Mouse (Mus musculus): ENCODE measurements around the gene Vti1a. TPM values are rescaled to one million over a fixed set of nuclear protein-coding genes. Genes with fewer than 3 reads are reported as not detected.

The Vti1a gene
- polyA plus RNA-seq, 1 experiment from 2014 or later, result 32.1 TPM

GRCm38 (mm10) chr19:55580667-55581066, 264.6 kb downstream of the Vti1a start:
- peaks cover 30% of the 10 kb centered on the region for H3K4me1 ChIP-seq (replicated peaks)
- 90% methylated on average over 6 of the region's 6 CpGs for whole genome bisulfite sequencing
- H3K27me3 ChIP-seq (ENCODE audit: insufficient read depth, poor library complexity, severe bottlenecking), result peaks cover 25% of the 10 kb centered on the region

GRCm38 (mm10) chr19:55582896-55583653, 267.0 kb downstream of the Vti1a start:
- peaks cover 43% of the 10 kb centered on the region for H3K27me3 ChIP-seq (ENCODE audit: insufficient read depth, poor library complexity, severe bottlenecking)

More at GRCm38 (mm10) chr19:55580667-55581066, 264.6 kb downstream of the Vti1a start:
- Histone ChIP-seq H3K27ac (no peak overlapping the region), H3K9me3 (no peaks in the 10 kb centered on the region), H3K36me3 (no peaks in the 10 kb centered on the region), H3K4me3 (no peak overlapping the region)
- DNase-seq (ENCODE audit: low spot score), result no peak

DNA sequence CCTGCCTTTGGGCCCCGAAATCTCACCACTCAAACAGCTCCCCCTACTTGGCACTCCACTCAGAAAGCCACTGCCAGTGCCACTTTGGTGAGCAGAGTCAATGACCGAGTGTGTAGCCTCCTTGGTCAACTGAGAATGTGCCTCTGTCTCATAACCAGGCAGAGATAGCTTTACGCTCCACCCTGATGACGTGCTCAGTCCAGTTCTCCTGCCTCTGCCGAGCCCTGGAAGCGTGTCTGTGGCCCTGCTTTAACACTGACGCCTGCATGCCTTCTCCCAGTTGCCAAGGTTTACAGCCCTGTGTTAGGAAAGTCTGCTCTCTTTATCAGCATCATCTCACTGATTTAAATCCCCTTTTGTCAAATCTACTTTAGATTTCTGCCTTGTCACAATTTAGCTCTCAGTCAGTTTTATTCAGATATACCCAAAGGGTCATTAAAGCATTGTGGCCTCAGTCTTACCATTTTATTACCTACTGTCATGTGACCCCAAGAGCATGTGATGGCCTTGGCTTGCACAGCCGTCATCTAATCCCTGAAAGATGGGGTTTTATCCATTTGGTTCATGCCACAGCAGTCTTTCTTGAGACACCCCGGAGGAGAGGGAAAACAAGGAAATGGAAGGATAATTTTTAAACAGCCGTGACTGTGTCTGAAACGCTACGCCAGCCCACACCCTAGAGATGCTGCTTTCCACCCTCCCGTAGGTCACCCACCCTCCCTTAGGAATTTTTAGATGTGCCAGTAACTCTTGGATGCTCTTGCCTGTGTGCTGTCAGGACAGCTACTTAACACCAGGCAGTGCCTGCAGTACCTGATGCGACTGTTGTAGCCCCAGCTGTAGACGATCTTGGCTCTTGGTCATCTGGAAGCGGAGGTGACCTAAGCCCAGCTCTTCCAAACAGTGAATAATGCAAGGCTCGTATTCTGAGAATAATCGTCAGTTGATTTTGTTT, 269.5 kb downstream of the Vti1a start:
- no peak overlapping the region for H3K4me3 ChIP-seq
- no peak for DNase-seq (ENCODE audit: low spot score)
- H3K27me3 ChIP-seq (ENCODE audit: insufficient read depth, poor library complexity, severe bottlenecking), result peaks cover 59% of the 10 kb centered on the region
- 0 out of 2 replicates have a peak, but pooled peaks cover 3% of the 10 kb centered on the region for H3K9me3 ChIP-seq
- H3K27ac ChIP-seq, result no peak overlapping the region
- WGBS, result 84% methylated on average over 18 of the region's 18 CpGs
- no peaks in the 10 kb centered on the region for H3K36me3 ChIP-seq
- H3K4me1 ChIP-seq (replicated peaks), result peaks cover 27% of the 10 kb centered on the region

More at GRCm38 (mm10) chr19:55582896-55583653, 267.0 kb downstream of the Vti1a start:
- H3K9me3 ChIP-seq, result no peaks in the 10 kb centered on the region
- H3K4me1 ChIP-seq (replicated peaks), result peaks cover 21% of the 10 kb centered on the region
- no peaks in the 10 kb centered on the region for H3K36me3 ChIP-seq
- DNase-seq (ENCODE audit: low spot score), result no peak
- WGBS, result 58% methylated on average over 16 of the region's 16 CpGs
- H3K27ac ChIP-seq, result no peak overlapping the region
- H3K4me3 ChIP-seq, result no peak overlapping the region

DNA sequence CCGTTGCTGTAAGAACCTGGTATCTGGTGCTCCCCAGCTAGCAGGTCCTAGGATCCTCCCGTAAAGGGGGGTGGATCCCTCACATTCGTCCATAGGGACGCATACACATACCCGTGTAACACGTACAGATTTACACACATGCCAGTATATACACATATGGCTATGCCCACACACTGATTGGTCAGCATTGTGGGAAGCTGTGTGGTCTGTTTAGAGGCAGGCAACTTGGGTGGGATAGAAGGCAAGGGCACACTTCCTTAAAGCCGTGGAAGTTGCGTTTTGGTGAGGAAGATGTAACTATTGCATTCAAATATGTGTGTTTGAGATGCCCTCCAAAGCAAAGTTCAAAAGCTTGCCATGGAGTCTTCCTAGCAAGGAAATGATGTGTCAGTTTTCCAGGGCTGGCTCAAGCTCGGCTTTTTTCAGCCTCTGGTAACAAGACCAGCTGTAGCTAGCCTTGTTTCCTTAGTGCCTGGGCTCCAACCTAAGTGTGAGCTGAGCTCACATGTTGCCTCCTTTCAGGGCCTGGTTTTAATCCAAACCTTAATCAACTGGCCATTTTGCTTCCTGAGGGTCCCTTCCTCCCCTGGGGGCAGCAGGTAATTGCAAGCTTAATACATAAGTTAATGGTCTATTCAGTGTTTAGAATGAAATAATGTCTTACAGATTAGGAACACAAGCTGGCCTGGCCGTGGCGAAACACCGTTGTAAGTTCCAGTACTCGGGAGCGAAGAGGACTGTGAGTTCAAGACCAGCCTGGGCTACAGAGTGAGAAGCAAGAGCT, 271.7 kb downstream of the Vti1a start:
- WGBS, result 84% methylated on average over 14 of the region's 14 CpGs
- H3K4me1 ChIP-seq (replicated peaks), result peaks cover 22% of the 10 kb centered on the region
- H3K27me3 ChIP-seq (ENCODE audit: insufficient read depth, poor library complexity, severe bottlenecking), result peaks cover 56% of the 10 kb centered on the region
- no peak for DNase-seq (ENCODE audit: low spot score)
- no peaks in the 10 kb centered on the region for H3K36me3 ChIP-seq
- H3K9me3 ChIP-seq, result 0 out of 2 replicates have a peak, but pooled peaks cover 3% of the 10 kb centered on the region
- no peak overlapping the region for H3K27ac ChIP-seq
- H3K4me3 ChIP-seq, result no peak overlapping the region

- Histone ChIP-seq H3K27ac (no peak overlapping the region), H3K27me3 (ENCODE audit: insufficient read depth, poor library complexity, severe bottlenecking) (peaks cover 53% of the 10 kb centered on the region), H3K36me3 (no peaks in the 10 kb centered on the region), H3K9me3 (0 out of 2 replicates have a peak, but pooled peaks cover 3% of the 10 kb centered on the region), H3K4me1 (replicated peaks) (peaks cover 28% of the 10 kb centered on the region), H3K4me3 (no peak overlapping the region)
- no peak for DNase-seq (ENCODE audit: low spot score)
- WGBS, result 31% methylated on average over 16 of the region's 16 CpGs
Observed at GRCm38 (mm10) chr19:55588948-55589896, 273.1 kb downstream of the Vti1a start.

- H3K36me3 ChIP-seq, result no peaks in the 10 kb centered on the region
- H3K9me3 ChIP-seq, result 0 out of 2 replicates have a peak, but pooled peaks cover 3% of the 10 kb centered on the region
- H3K27me3 ChIP-seq (ENCODE audit: insufficient read depth, poor library complexity, severe bottlenecking), result peaks cover 36% of the 10 kb centered on the region
- DNase-seq (ENCODE audit: low spot score), result peak; percentile 38
- no peak overlapping the region for H3K4me3 ChIP-seq
- no peak overlapping the region for H3K27ac ChIP-seq
- peaks cover 54% of the 10 kb centered on the region for H3K4me1 ChIP-seq (replicated peaks)
- WGBS, result 72% methylated on average over 26 of the region's 26 CpGs
Observed at GRCm38 (mm10) chr19:55592876-55593691, 277.0 kb downstream of the Vti1a start.

GRCm38 (mm10) chr19:55593729-55594444, 277.8 kb downstream of the Vti1a start:
- Histone ChIP-seq H3K27me3 (ENCODE audit: insufficient read depth, poor library complexity, severe bottlenecking) (peaks cover 28% of the 10 kb centered on the region), H3K27ac (no peak overlapping the region), H3K36me3 (no peaks in the 10 kb centered on the region), H3K4me3 (no peak overlapping the region), H3K9me3 (0 out of 2 replicates have a peak, but pooled peaks cover 3% of the 10 kb centered on the region), H3K4me1 (replicated peaks) (peaks cover 55% of the 10 kb centered on the region)
- no peak for DNase-seq (ENCODE audit: low spot score)
- WGBS, result 83% methylated on average over 16 of the region's 16 CpGs

DNA sequence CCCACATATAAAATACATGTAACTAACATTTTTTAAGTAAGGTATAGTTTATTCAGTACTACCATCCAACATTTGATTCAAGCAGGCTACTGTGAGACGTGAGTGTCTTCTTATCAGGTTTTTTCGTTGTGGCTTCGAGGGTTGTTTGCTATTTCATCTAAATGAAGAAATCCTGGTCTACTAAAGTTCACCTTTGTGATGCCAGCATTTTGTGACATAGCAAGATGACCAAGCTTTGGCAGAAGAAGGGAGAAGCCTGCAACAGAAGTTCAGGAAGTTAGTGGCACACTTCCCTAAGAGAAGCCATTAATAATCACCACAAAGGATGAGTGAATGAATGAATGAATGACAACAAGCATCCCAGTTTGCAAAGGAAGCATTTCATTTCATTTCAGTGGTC, 278.4 kb downstream of the Vti1a start:
- peaks cover 55% of the 10 kb centered on the region for H3K4me1 ChIP-seq (replicated peaks)
- H3K4me3 ChIP-seq, result no peak overlapping the region
- WGBS, result 92% methylated on average over 3 of the region's 3 CpGs
- DNase-seq (ENCODE audit: low spot score), result no peak
- H3K27me3 ChIP-seq (ENCODE audit: insufficient read depth, poor library complexity, severe bottlenecking), result peaks cover 26% of the 10 kb centered on the region
- H3K9me3 ChIP-seq, result 0 out of 2 replicates have a peak, but pooled peaks cover 3% of the 10 kb centered on the region
- H3K36me3 ChIP-seq, result no peaks in the 10 kb centered on the region
- no peak overlapping the region for H3K27ac ChIP-seq

DNA sequence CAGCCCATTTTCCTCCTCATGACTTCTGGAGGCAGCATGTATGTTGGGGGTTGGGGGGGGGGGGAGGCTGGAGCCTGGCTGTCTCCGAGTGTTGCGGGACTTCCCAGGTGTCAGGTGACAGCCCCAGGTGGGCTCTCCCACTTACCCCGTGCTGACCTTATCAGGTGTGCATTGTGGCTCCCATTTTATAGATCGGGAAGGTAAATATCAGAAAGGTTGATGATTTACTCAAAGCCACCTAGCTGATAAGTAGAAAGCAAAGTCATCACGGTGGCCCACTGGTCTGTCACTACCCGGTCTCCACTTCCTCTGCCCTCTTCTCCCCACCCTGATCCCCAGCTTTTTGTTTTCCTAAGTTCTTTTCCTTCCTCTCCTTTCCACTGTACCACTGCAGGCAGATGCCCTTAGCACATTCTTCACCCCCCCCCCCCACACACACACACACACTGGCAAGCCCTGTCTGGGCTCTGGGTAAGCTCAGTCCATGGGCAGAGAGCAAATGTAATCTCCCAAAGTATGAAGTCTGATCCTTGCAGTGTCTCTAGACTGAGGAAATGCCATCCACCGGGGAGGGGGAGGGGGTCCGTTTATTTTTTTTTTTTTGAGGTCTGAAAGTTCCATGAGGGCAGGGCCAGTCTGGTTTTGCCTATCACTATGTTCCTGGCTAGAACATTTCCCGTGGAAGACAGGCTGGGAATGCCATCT, 280.0 kb downstream of the Vti1a start:
- H3K27ac ChIP-seq, result no peak overlapping the region
- no peaks in the 10 kb centered on the region for H3K9me3 ChIP-seq
- H3K4me1 ChIP-seq (replicated peaks), result peaks cover 60% of the 10 kb centered on the region
- peaks cover 24% of the 10 kb centered on the region for H3K27me3 ChIP-seq (ENCODE audit: insufficient read depth, poor library complexity, severe bottlenecking)
- WGBS, result 64% methylated on average over 9 of the region's 9 CpGs
- no peak overlapping the region for H3K4me3 ChIP-seq
- no peak for DNase-seq (ENCODE audit: low spot score)
- no peaks in the 10 kb centered on the region for H3K36me3 ChIP-seq

DNA sequence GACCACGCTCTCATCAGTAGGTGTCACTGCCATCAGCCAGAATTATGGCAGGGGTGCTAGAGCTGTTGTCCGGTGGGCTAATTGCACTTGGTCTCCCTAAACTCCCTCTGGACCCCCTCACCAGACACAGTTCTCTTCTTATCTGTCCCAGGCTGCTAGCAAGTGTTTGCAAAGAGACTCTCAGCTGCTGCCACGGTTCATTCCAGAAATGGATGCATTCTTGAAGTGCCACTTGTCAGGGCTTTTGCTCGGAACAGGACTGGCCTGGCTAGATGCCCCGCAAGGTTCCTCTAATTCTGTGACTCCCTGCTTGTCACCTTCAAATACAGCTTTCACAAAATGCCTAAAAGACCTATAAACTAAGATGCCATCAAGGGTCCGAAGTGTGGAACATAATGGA, 280.7 kb downstream of the Vti1a start:
- no peaks in the 10 kb centered on the region for H3K9me3 ChIP-seq
- H3K27me3 ChIP-seq (ENCODE audit: insufficient read depth, poor library complexity, severe bottlenecking), result peaks cover 24% of the 10 kb centered on the region
- no peaks in the 10 kb centered on the region for H3K36me3 ChIP-seq
- peaks cover 60% of the 10 kb centered on the region for H3K4me1 ChIP-seq (replicated peaks)
- H3K27ac ChIP-seq, result no peak overlapping the region
- 80% methylated on average over 6 of the region's 6 CpGs for whole genome bisulfite sequencing
- no peak for DNase-seq (ENCODE audit: low spot score)
- H3K4me3 ChIP-seq, result no peak overlapping the region

Measured in hindbrain, embryonic 10.5 days (tissue).